Mouse (Mus musculus) stomach, postnatal 0 days (tissue): ENCODE results near the gene Cbln1.

ENCODE experiments used
- CTCF ChIP-seq: IDR thresholded peaks from 2 replicates; pipeline ENCODE4 v1.5.1; 2016; ENCODE audit warnings: antibody characterized with exemption, low read depth, mild to moderate bottlenecking, moderate library complexity
- EP300 ChIP-seq: optimal IDR thresholded peaks from 2 replicates; pipeline ENCODE3; 2016; ENCODE audit warnings: antibody characterized with exemption

DNA sequence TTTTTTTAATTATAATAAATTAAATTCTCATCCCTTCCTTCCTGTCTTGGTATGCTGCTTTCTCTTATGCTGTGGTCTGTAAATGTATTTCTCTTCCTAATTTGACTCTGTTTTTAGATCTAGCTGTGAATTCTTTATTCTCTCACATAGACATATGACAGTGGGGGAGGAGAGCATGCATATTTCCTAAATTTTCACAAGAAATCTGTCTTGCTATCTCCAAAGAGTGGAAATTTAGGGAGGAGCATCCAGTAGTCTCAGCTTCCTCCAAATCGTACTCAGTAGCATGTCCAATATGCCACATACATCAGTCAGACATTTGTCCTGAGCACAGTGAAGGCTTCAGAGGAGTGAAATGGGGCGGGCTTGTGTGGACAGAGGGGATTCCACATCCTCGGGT is 40.9 kb upstream of the Cbln1 start:
- TF ChIP-seq CTCF = no peak
- TF ChIP-seq EP300 = no peak
